Mouse (Mus musculus) R1 (cell line): Measurements from ENCODE around the gene Psrc1.

Source experiments
- DNase-seq: peaks from one replicate; pipeline ENCODE4 v3.0.0-alpha.2; 2018; ENCODE audit warnings: low read depth, low spot score

Gene Psrc1

DNA sequence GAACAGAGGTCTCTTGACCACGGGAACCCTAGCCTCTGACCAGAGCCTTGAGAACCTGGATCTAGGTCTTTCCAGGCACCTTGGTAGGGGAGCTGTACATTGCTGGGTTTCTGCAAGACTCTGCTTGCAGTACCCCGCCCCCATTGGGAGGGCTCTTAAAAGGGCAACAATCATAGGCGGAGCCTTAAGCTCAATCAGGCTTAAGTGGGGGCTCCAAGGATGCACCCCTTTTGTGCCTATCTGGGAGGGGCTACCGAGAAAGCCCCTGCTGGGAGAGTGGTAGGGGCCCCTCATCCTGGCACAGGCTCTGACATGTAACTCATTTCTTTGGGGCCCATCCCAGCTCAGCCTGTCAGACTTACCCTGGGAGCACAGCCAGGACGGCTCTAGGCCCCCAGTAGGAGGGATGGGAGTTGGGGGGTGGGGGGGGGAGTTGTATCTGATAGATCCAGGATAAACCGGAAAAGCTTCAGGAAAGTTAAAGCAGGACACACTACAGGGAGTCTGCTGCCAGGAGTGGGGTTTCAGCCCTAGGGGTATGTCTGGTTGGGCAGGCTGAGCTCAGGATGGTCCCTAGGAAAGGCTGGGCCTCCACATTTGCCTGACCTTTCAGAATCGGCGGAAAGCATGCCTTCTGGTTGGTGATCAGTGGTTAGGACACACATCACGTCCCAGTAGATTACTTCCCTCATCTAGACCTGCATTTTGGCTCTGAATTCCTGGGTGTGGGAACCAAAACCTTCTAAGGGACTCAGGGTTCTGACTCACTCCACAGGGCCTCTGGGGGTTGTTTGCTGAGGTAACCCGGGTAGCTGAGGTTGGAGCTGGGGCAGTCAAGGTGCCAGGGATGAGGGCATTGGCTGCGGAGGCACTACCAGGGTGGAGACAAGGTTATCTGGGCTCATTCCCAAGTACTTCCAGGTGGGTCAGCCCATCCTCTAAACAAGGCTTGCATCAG is 40.5 kb downstream of the Psrc1 start:
- peak; percentile 49 for DNase-seq

DNA sequence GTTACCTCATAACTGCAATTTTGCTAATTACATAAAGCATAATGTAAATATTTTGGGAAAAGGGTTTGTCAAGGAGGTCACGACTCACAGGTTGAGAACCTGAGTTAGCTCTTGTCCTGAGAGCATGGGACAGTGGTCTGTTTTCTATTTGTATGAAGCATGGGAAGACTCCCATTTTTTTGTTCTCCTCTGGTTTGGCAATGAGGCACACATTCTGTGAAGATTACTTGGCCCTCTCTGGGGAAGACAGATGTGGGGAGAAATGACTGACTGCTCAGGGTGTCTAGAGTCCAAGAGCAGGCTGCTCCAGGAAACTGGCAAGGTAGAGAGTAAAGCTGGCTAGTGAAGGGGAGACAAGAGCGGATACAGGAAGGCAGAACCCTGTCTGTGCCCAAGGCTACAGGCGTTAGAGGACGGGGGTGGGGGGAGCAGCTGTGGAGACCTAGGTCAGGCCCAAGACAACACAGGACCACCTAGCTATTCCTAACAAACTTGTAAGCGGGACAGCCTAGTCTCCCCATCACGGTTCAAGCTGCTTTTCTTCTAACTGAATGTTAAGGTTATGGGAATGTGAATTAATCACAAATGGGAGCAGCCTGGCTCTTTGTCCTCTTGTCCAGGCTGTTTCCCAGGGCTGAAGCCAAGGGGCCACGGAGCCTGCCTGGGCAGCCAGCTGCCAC is 41.4 kb downstream of the Psrc1 start:
- no peak for DNase-seq

DNA sequence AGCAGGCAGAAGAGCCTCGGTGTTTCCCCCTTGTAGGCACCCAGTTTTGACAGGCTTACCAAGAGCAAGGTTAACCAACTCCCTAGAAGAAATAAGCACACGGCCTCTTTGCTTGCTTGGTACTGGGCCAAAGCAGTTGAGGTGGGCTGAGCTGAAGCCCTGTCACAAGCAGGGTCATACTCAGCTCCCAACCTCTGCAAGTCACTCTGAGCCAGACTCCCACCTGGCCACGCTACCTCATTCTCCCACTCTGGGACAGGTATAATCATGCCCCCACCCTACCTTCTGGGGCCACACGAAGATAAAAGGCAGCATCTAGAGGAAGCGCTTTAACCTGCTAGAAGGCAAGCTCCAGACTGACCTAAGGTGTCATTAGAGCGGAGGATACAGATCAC is 42.0 kb downstream of the Psrc1 start:
- DNase-seq = no peak

DNA sequence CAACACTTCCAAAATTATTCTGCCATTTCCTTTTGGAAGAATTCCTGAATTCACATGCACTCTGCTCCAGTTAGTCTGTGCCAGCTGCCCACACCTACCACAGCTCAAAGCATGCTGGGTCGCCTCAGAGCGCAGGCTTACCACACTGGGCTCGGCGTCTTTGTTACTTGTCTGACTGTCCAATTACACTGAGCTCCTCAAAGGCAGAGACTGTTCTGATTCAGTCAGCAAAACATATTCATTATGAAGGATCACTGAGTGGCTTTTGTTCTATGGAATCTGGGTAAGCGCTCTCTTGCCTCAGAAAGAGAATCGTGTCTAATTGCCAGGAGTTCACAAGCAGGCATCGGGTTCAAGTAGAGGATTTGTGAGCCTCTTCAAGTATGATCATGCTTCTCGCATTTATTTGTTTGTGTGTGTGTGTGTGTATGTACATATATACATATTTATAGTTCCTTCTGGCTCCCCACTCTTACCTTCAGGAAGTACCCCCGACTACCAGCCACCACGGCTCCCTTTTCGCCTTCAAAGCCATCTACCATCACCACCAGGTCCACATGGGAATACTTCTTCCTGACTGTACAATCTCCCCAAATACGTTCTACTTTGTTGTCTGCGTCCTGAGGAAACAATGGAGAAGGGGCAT is 49.0 kb downstream of the Psrc1 start:
- no peak for DNase-seq

DNA sequence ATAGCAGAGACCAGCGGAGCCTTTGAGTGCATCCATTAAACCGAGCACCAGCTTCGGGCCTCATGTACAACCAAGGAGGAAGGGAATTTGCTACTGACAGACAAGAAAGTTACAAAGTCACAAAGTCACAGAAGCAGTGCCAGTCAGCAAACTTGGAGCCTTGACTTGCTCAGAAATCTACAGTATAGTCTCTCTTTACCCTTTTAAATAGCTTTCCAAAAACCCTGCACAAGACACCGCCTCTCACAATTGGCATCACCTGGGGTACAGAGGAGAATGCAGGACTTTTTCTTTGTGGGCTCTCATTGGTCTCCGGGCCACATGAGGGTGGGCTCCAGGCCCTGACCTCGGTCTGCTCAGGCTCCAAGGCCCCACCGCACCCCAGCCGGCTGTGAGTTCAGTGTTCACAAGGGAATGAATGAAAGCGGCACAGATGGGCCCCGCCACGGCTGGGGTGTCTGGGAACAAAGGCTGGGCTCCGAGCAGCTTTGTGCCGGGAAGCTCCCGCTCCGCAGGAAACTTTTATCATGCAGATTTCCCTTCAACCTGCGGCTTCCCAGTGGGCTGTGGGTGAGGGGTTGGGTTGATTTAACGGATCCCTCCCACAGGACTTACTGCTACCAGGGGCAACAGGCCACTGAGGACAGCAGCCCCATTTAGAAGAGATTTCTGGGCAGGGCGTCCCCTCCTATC is 49.7 kb downstream of the Psrc1 start:
- peak; percentile 98 for DNase-seq

DNA sequence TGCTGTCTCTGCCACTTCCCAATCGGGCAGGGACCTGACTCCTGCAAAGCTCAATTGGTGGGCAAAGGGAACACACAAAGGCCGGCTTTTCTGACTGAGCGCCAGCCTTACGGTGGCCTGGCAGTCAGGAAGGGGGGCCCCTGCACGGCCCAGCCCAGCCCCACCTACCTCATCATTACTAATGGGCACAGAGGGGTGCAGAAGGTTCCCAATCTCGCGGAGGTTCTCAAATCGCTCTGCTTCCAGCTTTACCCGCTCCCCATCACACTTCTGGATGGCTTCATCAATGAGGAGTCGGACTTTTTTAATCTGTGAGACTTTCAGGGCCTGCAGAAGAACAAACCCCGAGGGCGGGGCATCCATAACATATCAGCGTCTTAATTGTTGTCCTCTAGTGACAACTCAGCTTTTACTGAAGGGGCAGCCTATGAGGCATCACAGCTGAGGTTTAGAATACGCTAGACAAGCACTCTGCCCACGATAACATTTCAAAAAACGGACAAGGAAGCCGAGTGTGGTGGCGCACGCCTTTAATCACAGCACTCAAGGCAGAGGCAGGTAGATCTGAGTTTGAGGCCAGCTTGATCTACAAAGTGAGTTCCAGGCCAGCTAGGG is 50.3 kb downstream of the Psrc1 start:
- no peak for DNase-seq

DNA sequence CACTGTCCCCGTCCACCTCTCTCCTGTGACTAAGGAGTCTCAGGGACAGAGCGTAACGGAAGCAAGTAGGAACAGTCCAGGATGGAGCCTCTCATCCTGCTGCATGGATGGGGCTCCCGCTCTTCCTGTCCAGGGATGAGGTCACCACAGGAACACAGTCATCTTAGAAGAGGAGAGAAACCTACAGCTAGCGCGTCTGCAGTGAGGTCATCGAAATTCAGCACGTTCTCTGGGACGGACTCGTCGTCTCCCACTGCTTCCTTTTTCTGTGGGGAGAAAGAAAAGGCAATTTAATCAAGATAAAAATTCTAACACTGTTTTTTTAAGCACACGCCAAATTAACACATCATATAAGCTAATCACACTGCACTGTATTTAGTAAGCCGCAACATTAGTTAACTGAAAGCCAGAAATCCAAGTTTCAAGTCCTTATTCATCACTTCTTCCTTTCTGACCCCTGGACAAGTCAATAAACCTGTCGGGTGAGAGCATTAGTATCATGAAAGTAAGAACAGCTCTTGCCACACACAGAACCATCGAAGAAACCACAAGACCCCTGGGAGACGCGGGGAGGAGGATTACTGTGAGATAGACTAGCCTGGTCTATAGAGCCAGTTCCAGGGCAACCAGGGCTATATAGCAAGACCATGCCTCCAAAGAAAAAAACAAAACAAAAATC is 52.2 kb downstream of the Psrc1 start:
- DNase-seq = no peak

DNA sequence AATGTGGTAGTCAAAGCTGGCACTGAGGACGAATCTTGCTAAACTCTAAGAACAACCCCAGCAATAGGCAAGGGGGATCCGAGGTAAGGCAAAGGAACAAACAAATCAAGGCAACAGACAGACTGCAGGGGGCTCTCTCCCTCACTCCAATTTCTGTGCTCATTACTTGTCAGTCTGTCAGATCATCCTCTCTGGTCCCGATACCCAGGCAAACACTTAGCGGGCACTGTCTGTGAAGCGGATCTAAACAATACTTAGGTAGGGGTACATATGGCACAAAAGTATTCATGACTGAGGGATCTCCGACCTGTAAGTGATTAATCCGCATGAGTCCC is 52.7 kb downstream of the Psrc1 start:
- peak; percentile 33 for DNase-seq
